Mouse (Mus musculus): ENCODE measurements around the gene Osbpl7.

DNA sequence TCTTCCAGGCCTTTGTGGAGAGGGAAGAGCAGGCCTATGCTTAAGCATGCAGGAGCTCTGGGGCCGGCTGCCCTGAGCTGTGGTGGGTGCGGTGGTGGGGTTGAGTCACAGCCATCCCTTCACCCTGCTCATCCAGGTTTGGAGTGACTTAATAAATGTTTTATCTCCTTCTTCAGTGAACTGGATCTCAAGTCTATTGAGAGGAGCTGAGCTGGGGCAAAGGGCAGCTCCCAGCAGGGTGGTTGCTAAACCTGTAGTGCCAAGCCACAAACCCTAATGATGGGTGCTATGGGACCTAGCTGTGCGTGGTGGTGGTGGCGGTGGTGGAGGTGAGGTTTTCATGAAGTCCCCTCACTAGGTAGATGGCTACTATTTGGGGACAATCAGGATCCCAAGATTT is 16.6 kb upstream of the Osbpl7 start:
- TF ChIP-seq POLR2A (IDR thresholded peaks at IDR 0.05; ENCODE audit: borderline replicate concordance, insufficient read depth, low read length) = no peak
- no peak for TF ChIP-seq CTCF (IDR thresholded peaks at IDR 0.05; ENCODE audit: borderline replicate concordance, insufficient read depth, low read depth, low read length)
